7 mouse cellular contexts compared by ENCODE assay signal in genomic region chr10:53115028-53115427, GRCm38 (mm10).
DNase-seq lines count a peak whose midpoint lies in the region; ATAC-seq and TF ChIP-seq lines count a peak whose summit lies in the region.

No protein-coding gene starts in this region.

- 22% methylated on average over 3 of the region's 3 CpGs for WGBS in kidney, postnatal 0 days

- no peak overlapping the region for H3K9ac ChIP-seq in kidney, postnatal 0 days (ENCODE audit: low read depth, low read length)

- DNase-seq in ES-CJ7 (ENCODE audit: low read depth, low spot score): peak; percentile 71
- peak; percentile 48 to 88 for DNase-seq in adrenal gland, adult (ENCODE audit: inconsistent age in 2 of 2, low spot score in 1 of 2)
- DNase-seq in embryo, embryonic 10 days (ENCODE audit: low spot score): peak; percentile 85
- DNase-seq in kidney, postnatal 0 days (ENCODE audit: low spot score): peak; percentile 49
- peak; percentile 78 for DNase-seq in lung, postnatal 36 days
- peak; percentile 1 for DNase-seq in spleen, adult 12 weeks (ENCODE audit: low spot score)

- TF ChIP-seq CTCF in kidney, postnatal 0 days (IDR thresholded peaks at IDR 0.05; ENCODE audit: low read depth): peak; percentile 72

- ATAC-seq in granulocyte monocyte progenitor cell, adult 5-6 weeks (replicated peaks; ENCODE audit: poor library complexity, severe bottlenecking): peak; percentile 87
- ATAC-seq in kidney, postnatal 0 days (replicated peaks; ENCODE audit: low FRiP score, low read depth): no peak

- no peaks in the 10 kb centered on the region for H3K4me1 ChIP-seq in kidney, postnatal 0 days (replicated peaks; ENCODE audit: insufficient read depth, low read length)

- no peak overlapping the region for H3K27ac ChIP-seq in kidney, postnatal 0 days

- H3K27me3 ChIP-seq in kidney, postnatal 0 days (ENCODE audit: insufficient read depth, low read length): no peaks in the 10 kb centered on the region

- no peak overlapping the region for H3K4me3 ChIP-seq in kidney, postnatal 0 days (replicated peaks; ENCODE audit: low read depth, low read length)

- H3K4me2 ChIP-seq in kidney, postnatal 0 days (ENCODE audit: low read length): no peak overlapping the region

- H3K9me3 ChIP-seq in kidney, postnatal 0 days (replicated peaks; ENCODE audit: low read length): no peaks in the 10 kb centered on the region

- no peaks in the 10 kb centered on the region for H3K36me3 ChIP-seq in kidney, postnatal 0 days (ENCODE audit: insufficient read depth, low read length)

Comparison
In these comparisons a context has a peak if more than half of its experiments do, and no peak if none do; other contexts are left out.
1. DNase-seq: peak in every context shown above with its lines; median percentile 85 in embryo, embryonic 10 days; 78 in lung, postnatal 36 days; 71 in ES-CJ7; 68 in adrenal gland, adult; 49 in kidney, postnatal 0 days; 1 in spleen, adult 12 weeks.